Mouse (Mus musculus): Measurements from ENCODE around the gene Hoxa2. TPM values are rescaled to one million over a fixed set of nuclear protein-coding genes. Genes with fewer than 3 reads are reported as not detected.

Gene Hoxa2
- polyA plus RNA-seq, 1 experiment, result not detected

DNA sequence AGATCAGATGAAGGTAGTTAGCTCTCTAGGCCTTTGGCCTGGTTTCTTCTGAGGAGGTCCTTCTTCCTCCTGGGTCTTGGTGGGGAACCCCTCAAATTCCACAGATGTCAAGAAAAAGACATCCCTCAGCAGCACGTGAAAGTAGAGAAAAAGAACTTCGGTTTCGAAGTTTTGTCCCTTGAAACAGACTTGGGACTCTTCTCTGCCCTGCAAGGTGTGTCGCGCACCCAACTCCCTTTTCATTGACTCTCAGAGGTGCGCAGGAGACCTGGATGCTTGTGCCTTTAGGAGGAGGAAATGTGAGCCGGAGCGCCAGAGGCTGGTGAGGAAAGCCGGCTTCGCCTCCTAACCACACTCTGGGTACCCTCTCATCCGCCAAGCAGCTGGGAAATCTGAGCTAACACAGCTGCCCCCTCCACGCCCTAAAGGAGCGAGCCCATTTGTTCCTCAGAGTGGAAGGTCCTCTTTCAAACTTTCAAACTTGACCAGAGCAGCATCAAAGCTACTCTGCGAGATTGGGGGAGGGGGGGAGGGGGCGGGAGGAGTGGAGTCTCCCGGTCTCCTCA is 14.1 kb downstream of the Hoxa2 start:
- WGBS, result 6% methylated on average over 16 of the region's 16 CpGs
- TF ChIP-seq POLR2A (IDR thresholded peaks at IDR 0.05; ENCODE audit: insufficient read depth, low read depth, low read length) (no peak), CTCF (IDR thresholded peaks at IDR 0.05; ENCODE audit: insufficient read depth, low read depth, low read length) (no peak)
- H3K27ac ChIP-seq (ENCODE audit: insufficient read depth, low read depth, low read length), result no peak overlapping the region
- no peak overlapping the region for H3K4me3 ChIP-seq (ENCODE audit: insufficient read depth, low read depth, low read length)
- H3K4me1 ChIP-seq (ENCODE audit: control insufficient read depth, insufficient read depth, low read length), result no peaks in the 10 kb centered on the region

DNA sequence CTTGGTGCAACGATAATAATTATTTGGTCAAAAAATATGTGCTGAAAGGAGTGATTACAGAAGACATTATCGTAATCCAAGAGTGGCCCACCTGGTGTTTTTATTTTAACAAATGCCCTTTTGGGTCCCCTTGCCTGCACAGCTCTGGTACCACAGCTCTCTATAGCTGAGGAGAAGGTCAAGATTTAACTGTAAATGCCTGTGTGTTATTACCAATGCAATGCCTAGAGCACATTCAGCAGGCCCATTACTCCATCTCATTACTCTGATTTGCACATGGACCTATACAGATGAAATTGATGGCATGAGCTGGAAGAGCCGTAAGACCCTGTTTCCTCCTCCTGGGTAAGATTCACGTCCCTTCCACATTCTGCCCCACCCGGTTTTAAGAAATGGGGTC is 25.5 kb downstream of the Hoxa2 start:
- H3K27ac ChIP-seq (ENCODE audit: insufficient read depth, low read depth, low read length), result no peak overlapping the region
- no peak overlapping the region for H3K4me3 ChIP-seq (ENCODE audit: insufficient read depth, low read depth, low read length)
- no peak for TF ChIP-seq CTCF (IDR thresholded peaks at IDR 0.05; ENCODE audit: insufficient read depth, low read depth, low read length)
- no peak for TF ChIP-seq POLR2A (IDR thresholded peaks at IDR 0.05; ENCODE audit: insufficient read depth, low read depth, low read length)
- 87% methylated on average over 5 of the region's 5 CpGs for WGBS
- peaks cover 2% of the 10 kb centered on the region; the same call in 1 of the 2 replicates for H3K4me1 ChIP-seq (ENCODE audit: control insufficient read depth, insufficient read depth, low read length)

DNA sequence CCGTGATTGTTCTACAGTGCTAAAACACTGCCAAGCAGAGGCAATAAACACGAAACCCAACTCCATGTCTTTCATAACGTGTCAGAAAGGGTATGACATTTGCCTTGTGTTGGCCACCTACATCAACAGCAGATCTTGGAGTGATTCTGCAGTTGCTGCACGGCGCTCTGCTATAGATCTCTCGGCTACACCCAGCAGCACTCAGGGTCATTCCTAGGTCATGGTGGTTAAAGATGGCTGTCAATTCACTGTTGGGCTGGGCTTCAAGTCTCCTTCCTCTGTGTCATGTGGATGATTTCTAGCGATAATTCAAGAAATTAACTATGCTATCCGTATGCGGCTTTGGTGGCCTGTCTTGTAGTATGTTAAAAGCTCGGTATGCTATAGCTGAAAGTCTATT is 26.1 kb downstream of the Hoxa2 start:
- Histone ChIP-seq H3K4me3 (ENCODE audit: insufficient read depth, low read depth, low read length) (no peak overlapping the region), H3K4me1 (ENCODE audit: control insufficient read depth, insufficient read depth, low read length) (peaks cover 2% of the 10 kb centered on the region; the same call in 1 of the 2 replicates), H3K27ac (ENCODE audit: insufficient read depth, low read depth, low read length) (no peak overlapping the region)
- 88% methylated on average over 10 of the region's 10 CpGs for WGBS
- no peak for TF ChIP-seq POLR2A (IDR thresholded peaks at IDR 0.05; ENCODE audit: insufficient read depth, low read depth, low read length)

DNA sequence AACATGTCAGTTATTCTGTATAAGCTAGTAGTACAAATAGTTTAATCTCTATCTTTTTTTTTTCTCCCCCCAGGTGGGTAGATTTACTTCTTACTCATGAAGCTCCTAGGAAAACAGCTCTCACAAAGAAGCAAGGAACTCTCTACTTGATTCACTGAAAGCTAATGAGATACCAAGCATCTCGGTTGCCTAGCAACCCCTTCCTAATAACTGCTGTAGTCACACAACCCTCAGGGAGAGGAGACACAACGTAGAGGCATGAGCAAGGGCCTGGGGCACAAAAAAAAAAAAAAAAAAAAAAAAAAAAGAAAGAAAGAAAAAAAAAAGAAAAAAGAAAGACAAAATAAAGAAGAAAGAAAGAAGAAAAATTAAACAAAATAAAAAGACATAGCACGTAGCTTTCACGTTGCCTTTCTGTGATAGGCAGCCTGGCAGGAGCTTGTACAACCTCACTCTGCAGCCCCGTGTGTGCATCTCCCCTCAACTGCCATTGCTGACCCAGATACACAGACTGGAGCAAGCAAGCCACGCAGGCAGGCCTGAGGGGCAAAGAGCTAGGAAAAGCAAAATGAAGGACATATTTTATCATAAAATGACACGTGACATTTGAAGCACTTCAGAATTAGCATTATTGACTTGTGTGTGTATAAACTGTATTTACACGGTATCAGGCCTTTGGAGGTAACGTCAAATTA is 26.6 kb downstream of the Hoxa2 start:
- no peak for TF ChIP-seq CTCF (IDR thresholded peaks at IDR 0.05; ENCODE audit: insufficient read depth, low read depth, low read length)
- TF ChIP-seq POLR2A (IDR thresholded peaks at IDR 0.05; ENCODE audit: insufficient read depth, low read depth, low read length), result no peak

DNA sequence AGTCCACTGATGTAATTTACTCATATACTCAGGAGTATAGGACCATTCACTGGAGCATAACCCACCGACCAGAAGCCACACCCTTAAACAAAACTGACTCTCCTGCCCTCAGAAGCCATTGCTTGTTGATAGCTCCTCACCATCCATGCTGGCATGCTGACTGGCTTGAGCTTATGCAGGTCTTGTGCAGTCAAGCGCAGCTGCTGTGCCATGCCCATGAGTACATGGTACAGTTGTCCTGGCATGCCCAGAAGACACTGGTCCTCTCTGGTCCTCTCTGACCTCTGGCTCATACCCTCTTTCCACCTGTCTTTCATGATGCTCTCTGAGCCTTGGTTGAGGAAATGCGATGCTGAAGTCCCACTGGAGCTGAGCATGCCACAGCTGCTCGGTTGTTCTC is 41.0 kb downstream of the Hoxa2 start:
- no peak for TF ChIP-seq CTCF (IDR thresholded peaks at IDR 0.05; ENCODE audit: insufficient read depth, low read depth, low read length)
- TF ChIP-seq POLR2A (IDR thresholded peaks at IDR 0.05; ENCODE audit: insufficient read depth, low read depth, low read length), result no peak
- Histone ChIP-seq H3K4me3 (ENCODE audit: insufficient read depth, low read depth, low read length) (no peak overlapping the region), H3K27ac (ENCODE audit: insufficient read depth, low read depth, low read length) (no peak overlapping the region), H3K4me1 (ENCODE audit: control insufficient read depth, insufficient read depth, low read length) (no peaks in the 10 kb centered on the region)
- WGBS, result 85% methylated on average over 4 of the region's 4 CpGs

More for the DNA sequence above, 26.6 kb downstream of the Hoxa2 start:
- Histone ChIP-seq H3K27ac (ENCODE audit: insufficient read depth, low read depth, low read length) (no peak overlapping the region), H3K4me1 (ENCODE audit: control insufficient read depth, insufficient read depth, low read length) (peaks cover 2% of the 10 kb centered on the region; the same call in 1 of the 2 replicates), H3K4me3 (ENCODE audit: insufficient read depth, low read depth, low read length) (no peak overlapping the region)
- WGBS, result 57% methylated on average over 9 of the region's 9 CpGs

DNA sequence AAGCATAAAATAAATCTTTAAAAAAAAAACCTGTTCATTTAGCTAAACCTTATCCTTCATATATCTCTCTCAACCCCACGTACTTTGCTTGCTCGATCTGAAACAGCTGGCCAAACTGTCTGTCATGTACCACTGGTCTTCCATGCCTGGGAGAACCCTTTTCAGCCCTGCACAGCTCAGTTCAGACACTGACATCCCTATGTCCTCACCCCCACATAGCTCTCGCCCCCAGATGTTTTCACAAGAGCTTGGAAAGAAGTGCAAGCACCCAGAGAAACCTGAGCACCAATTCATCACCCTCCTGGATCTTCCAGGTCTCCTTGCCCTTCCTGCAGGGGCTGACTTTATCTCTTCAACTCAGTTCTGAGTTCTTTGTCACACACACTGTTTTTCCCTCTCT is 43.5 kb downstream of the Hoxa2 start:
- H3K4me3 ChIP-seq (ENCODE audit: insufficient read depth, low read depth, low read length), result no peak overlapping the region
- H3K4me1 ChIP-seq (ENCODE audit: control insufficient read depth, insufficient read depth, low read length), result no peaks in the 10 kb centered on the region
- WGBS, result 89% methylated on average over 3 of the region's 3 CpGs
- TF ChIP-seq CTCF (IDR thresholded peaks at IDR 0.05; ENCODE audit: insufficient read depth, low read depth, low read length), result no peak
- TF ChIP-seq POLR2A (IDR thresholded peaks at IDR 0.05; ENCODE audit: insufficient read depth, low read depth, low read length), result no peak
- H3K27ac ChIP-seq (ENCODE audit: insufficient read depth, low read depth, low read length), result no peak overlapping the region

DNA sequence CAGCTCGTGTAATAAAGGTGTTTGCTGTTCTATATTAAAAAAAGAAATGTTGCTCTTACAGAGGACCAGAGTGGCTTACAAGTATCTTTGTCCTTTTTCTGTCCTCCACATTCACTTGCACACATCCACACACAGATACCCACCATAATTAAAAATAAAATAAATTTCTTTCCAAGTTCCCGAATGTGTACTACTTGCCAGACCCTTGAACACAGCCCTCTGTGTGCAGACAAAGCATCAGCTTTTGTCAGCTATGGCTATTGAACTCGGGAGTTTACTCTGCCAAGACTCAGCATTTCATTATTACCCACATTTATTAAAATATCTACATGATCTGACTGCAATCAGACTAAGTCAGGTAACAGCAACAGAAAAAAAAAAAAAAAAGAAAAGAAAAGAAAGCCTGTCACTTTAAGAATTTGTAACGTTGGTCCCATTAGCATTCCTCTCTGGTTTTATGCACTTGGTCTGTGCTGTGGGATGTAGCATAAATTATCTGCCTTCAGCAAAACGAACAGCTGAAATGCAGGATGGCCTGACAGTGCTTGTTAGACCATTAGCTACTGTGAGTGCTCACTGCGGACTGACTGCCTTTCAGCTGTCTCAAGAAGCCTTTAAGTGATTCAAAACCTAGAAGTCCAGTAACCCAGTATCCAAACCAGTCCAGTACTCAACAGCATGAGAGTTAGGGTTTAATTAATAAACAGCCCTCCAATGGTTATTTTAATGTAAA is 45.6 kb downstream of the Hoxa2 start:
- Histone ChIP-seq H3K4me3 (ENCODE audit: insufficient read depth, low read depth, low read length) (no peak overlapping the region), H3K27ac (ENCODE audit: insufficient read depth, low read depth, low read length) (no peak overlapping the region), H3K4me1 (ENCODE audit: control insufficient read depth, insufficient read depth, low read length) (no peaks in the 10 kb centered on the region)
- 42% methylated on average over 6 of the region's 6 CpGs for WGBS
- no peak for TF ChIP-seq CTCF (IDR thresholded peaks at IDR 0.05; ENCODE audit: insufficient read depth, low read depth, low read length)
- no peak for TF ChIP-seq POLR2A (IDR thresholded peaks at IDR 0.05; ENCODE audit: insufficient read depth, low read depth, low read length)

DNA sequence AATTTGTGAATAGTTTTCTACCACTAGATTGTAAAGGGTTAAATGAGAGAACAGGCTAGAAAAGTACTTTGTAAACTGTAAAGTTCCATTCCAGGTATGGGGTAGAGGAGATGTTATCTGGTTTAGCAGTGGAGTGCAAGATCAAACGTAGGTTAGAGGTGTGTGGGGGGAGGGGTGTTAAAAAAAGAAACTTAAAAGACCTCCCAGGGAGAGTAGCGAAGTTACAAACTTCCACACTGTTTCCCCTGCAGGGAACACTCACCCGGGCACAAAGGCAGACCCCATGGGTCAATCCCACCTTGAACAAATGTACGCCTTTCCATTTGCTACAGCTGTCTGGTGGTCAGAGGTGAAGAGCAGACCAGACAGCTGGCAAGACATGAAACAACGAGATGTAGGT is 48.7 kb downstream of the Hoxa2 start:
- H3K4me3 ChIP-seq (ENCODE audit: insufficient read depth, low read depth, low read length), result no peak overlapping the region
- no peak overlapping the region for H3K27ac ChIP-seq (ENCODE audit: insufficient read depth, low read depth, low read length)
- 61% methylated on average over 5 of the region's 5 CpGs for WGBS
- TF ChIP-seq CTCF (IDR thresholded peaks at IDR 0.05; ENCODE audit: insufficient read depth, low read depth, low read length) (no peak), POLR2A (IDR thresholded peaks at IDR 0.05; ENCODE audit: insufficient read depth, low read depth, low read length) (no peak)
- no peaks in the 10 kb centered on the region for H3K4me1 ChIP-seq (ENCODE audit: control insufficient read depth, insufficient read depth, low read length)

Other genes starting within 250 kb of the Hoxa2 start
- gene Skap2, start 152.3 kb downstream of the Hoxa2 start, polyA plus RNA-seq (2012; ENCODE audit: insufficient read depth, insufficient read length, low replicate concordance, missing spikeins), result not detected in 2 replicates
- gene Hoxa1, start 6.5 kb downstream of the Hoxa2 start, polyA plus RNA-seq (2012; ENCODE audit: insufficient read depth, insufficient read length, low replicate concordance, missing spikeins), result not detected in 2 replicates
- not detected in 2 replicates for gene 5730596B20Rik, start 12.7 kb upstream of the Hoxa2 start, polyA plus RNA-seq (2012; ENCODE audit: insufficient read depth, insufficient read length, low replicate concordance, missing spikeins)
- gene Hoxa4, start 26.9 kb upstream of the Hoxa2 start, polyA plus RNA-seq (2012; ENCODE audit: insufficient read depth, insufficient read length, low replicate concordance, missing spikeins), result not detected in 2 replicates
- not detected in 2 replicates for gene Hoxa5, start 39.8 kb upstream of the Hoxa2 start, polyA plus RNA-seq (2012; ENCODE audit: insufficient read depth, insufficient read length, low replicate concordance, missing spikeins)
- not detected in 2 replicates for gene Hoxa6, start 43.9 kb upstream of the Hoxa2 start, polyA plus RNA-seq (2012; ENCODE audit: insufficient read depth, insufficient read length, low replicate concordance, missing spikeins)
- not detected in 2 replicates for gene Hoxa3, start 48.5 kb upstream of the Hoxa2 start, polyA plus RNA-seq (2012; ENCODE audit: insufficient read depth, insufficient read length, low replicate concordance, missing spikeins)
- not detected in 2 replicates for gene Gm28308, start 48.5 kb upstream of the Hoxa2 start, polyA plus RNA-seq (2012; ENCODE audit: insufficient read depth, insufficient read length, low replicate concordance, missing spikeins)
- gene Hoxa7, start 57.0 kb upstream of the Hoxa2 start, polyA plus RNA-seq (2012; ENCODE audit: insufficient read depth, insufficient read length, low replicate concordance, missing spikeins), result not detected in 2 replicates
- gene Hoxa9, start 66.3 kb upstream of the Hoxa2 start, polyA plus RNA-seq (2012; ENCODE audit: insufficient read depth, insufficient read length, low replicate concordance, missing spikeins), result not detected in 2 replicates
- not detected in 2 replicates for gene Hoxa10, start 76.0 kb upstream of the Hoxa2 start, polyA plus RNA-seq (2012; ENCODE audit: insufficient read depth, insufficient read length, low replicate concordance, missing spikeins)
- not detected in 2 replicates for gene Hoxa11, start 81.0 kb upstream of the Hoxa2 start, polyA plus RNA-seq (2012; ENCODE audit: insufficient read depth, insufficient read length, low replicate concordance, missing spikeins)
- gene Hoxa13, start 96.0 kb upstream of the Hoxa2 start, polyA plus RNA-seq (2012; ENCODE audit: insufficient read depth, insufficient read length, low replicate concordance, missing spikeins), result not detected in 2 replicates
- not detected in 2 replicates for gene Evx1, start 148.7 kb upstream of the Hoxa2 start, polyA plus RNA-seq (2012; ENCODE audit: insufficient read depth, insufficient read length, low replicate concordance, missing spikeins)

Measured in olfactory bulb, adult 2 months (tissue).